Mouse (Mus musculus) liver, embryonic 16.5 days (tissue): ENCODE measurements at regions not wholly inside any gene's neighbourhood (a gene's known extent, or its start where the extent isn't known, plus 50 kb on each side); places are given as distances from the start of the nearest gene placed in this dataset.
"Not testable (repeated sequence)": the region's sequence is repeated elsewhere in the genome, so short reads cannot be mapped to it uniquely, and the experiment has no call there.

ENCODE experiments used
- ATAC-seq: fragments of 200-750 bp; cut with Nextera tagmentation; 2 replicates; pipeline ENCODE4 v1.8.0; 2017; ENCODE audit warnings: low read depth, mild to moderate bottlenecking, moderate number of reproducible peaks, moderate library complexity
- H3K27ac ChIP-seq: fragments of 300-500 bp; sonication (generic); 2 replicates; pipeline ENCODE4 v1.5.1; 2014; ENCODE audit warnings: mild to moderate bottlenecking, low read length
- H3K27me3 ChIP-seq: fragments of 300-500 bp; sonication (generic); 2 replicates; pipeline ENCODE4 v1.6.1; 2014; ENCODE audit warnings: low read depth, low read length, mixed read lengths; ENCODE audit not compliant: control insufficient read depth, insufficient read depth
- H3K36me3 ChIP-seq: fragments of 300-500 bp; sonication (generic); 2 replicates; pipeline ENCODE4 v1.6.1; 2014; ENCODE audit warnings: mild to moderate bottlenecking; ENCODE audit not compliant: control insufficient read depth, insufficient read depth
- H3K4me1 ChIP-seq: fragments of 300-500 bp; sonication (generic); 2 replicates; pipeline ENCODE4 v1.6.1; 2014; ENCODE audit warnings: low read depth, low read length, mixed read lengths; ENCODE audit not compliant: control insufficient read depth
- H3K4me2 ChIP-seq: fragments of 300-500 bp; sonication (generic); 2 replicates; pipeline ENCODE4 v1.6.1; 2014; ENCODE audit warnings: low read depth, low read length, mixed read lengths
- H3K4me3 ChIP-seq: fragments of 300-500 bp; sonication (generic); 2 replicates; pipeline ENCODE4 v1.5.1; 2014; ENCODE audit warnings: low read depth, mild to moderate bottlenecking, low read length
- H3K9ac ChIP-seq: fragments of 300-500 bp; sonication (generic); 2 replicates; pipeline ENCODE4 v1.6.1; 2014; ENCODE audit warnings: low read depth, low read length
- H3K9me3 ChIP-seq: fragments of 300-500 bp; sonication (generic); replicated peaks from 2 replicates; pipeline ENCODE4 v1.6.1; 2016; ENCODE audit warnings: low read length; ENCODE audit not compliant: control insufficient read depth
- WGBS: fragments of 180-500 bp; shearing (Covaris S2); extraction: QIAGEN DNeasy Blood & Tissue Kit; methylation state at CpG from one replicate; pipeline ENCODE4 v1.1.7; 2014; ENCODE audit not compliant: insufficient replicate concordance; 5-methylcytosine and 5-hydroxymethylcytosine counted together

- Histone ChIP-seq H3K4me1 (no peaks in the 10 kb centered on the region), H3K27ac (no peak overlapping the region), H3K9ac (no peak overlapping the region), H3K4me3 (no peak overlapping the region), H3K4me2 (no peak overlapping the region), H3K27me3 (no peaks in the 10 kb centered on the region), H3K36me3 (no peaks in the 10 kb centered on the region), H3K9me3 (no peaks in the 10 kb centered on the region)
- ATAC-seq: no peak
- WGBS: 46% methylated on average over 9 of the region's 9 CpGs
These were observed 93.4 kb upstream of the Btbd11 start for GRCm38 (mm10) chr10:85293071-85293783.

- no peak overlapping the region for H3K4me3 ChIP-seq
- H3K9ac ChIP-seq: no peak overlapping the region
- H3K27ac ChIP-seq: no peak overlapping the region
- H3K4me2 ChIP-seq: no peak overlapping the region
- H3K4me1 ChIP-seq: no peaks in the 10 kb centered on the region
- no peaks in the 10 kb centered on the region for H3K36me3 ChIP-seq
- no peak for ATAC-seq
- no peaks in the 10 kb centered on the region for H3K27me3 ChIP-seq
- WGBS: 61% methylated on average over 5 of the region's 5 CpGs
- no peaks in the 10 kb centered on the region for H3K9me3 ChIP-seq
These were observed 91.3 kb upstream of the Btbd11 start for GRCm38 (mm10) chr10:85295133-85295887.

- Histone ChIP-seq H3K9ac (no peak overlapping the region), H3K9me3 (no peaks in the 10 kb centered on the region), H3K27ac (no peak overlapping the region), H3K4me1 (no peaks in the 10 kb centered on the region), H3K4me2 (no peak overlapping the region), H3K4me3 (no peak overlapping the region), H3K36me3 (no peaks in the 10 kb centered on the region), H3K27me3 (no peaks in the 10 kb centered on the region)
- no peak for ATAC-seq
These were observed 74.8 kb upstream of the Btbd11 start for GRCm38 (mm10) chr10:85311781-85312180.

GRCm38 (mm10) chr10:85313331-85313730 is 73.3 kb upstream of the Btbd11 start:
- ATAC-seq, H3K27me3 ChIP-seq, H3K36me3 ChIP-seq, H3K27ac ChIP-seq, H3K4me2 ChIP-seq, H3K9me3 ChIP-seq, H3K4me1 ChIP-seq, H3K4me3 ChIP-seq, H3K9ac ChIP-seq: not testable (repeated sequence)
- whole genome bisulfite sequencing: 76% methylated on average over 10 of the region's 10 CpGs

- no peaks in the 10 kb centered on the region for H3K4me1 ChIP-seq
- H3K36me3 ChIP-seq: no peaks in the 10 kb centered on the region
- 45% methylated on average over 1 of the region's 1 CpGs for WGBS
- no peaks in the 10 kb centered on the region for H3K9me3 ChIP-seq
- H3K27me3 ChIP-seq: no peaks in the 10 kb centered on the region
- H3K4me2 ChIP-seq: no peak overlapping the region
- no peak overlapping the region for H3K27ac ChIP-seq
- no peak for ATAC-seq
- no peak overlapping the region for H3K4me3 ChIP-seq
- no peak overlapping the region for H3K9ac ChIP-seq
These were observed 65.6 kb upstream of the Btbd11 start for GRCm38 (mm10) chr10:85320971-85321370.

- no peak overlapping the region for H3K9ac ChIP-seq
- H3K36me3 ChIP-seq: no peaks in the 10 kb centered on the region
- H3K4me3 ChIP-seq: no peak overlapping the region
- H3K9me3 ChIP-seq: no peaks in the 10 kb centered on the region
- no peaks in the 10 kb centered on the region for H3K27me3 ChIP-seq
- H3K27ac ChIP-seq: no peak overlapping the region
- H3K4me2 ChIP-seq: no peak overlapping the region
- 59% methylated on average over 3 of the region's 3 CpGs for WGBS
- H3K4me1 ChIP-seq: no peaks in the 10 kb centered on the region
- ATAC-seq: no peak
These were observed 64.3 kb upstream of the Btbd11 start for GRCm38 (mm10) chr10:85322280-85322679.

GRCm38 (mm10) chr10:85329382-85329781 is 57.2 kb upstream of the Btbd11 start:
- Histone ChIP-seq H3K4me1 (no peaks in the 10 kb centered on the region), H3K4me2 (no peak overlapping the region), H3K9ac (no peak overlapping the region), H3K9me3 (no peaks in the 10 kb centered on the region), H3K4me3 (no peak overlapping the region), H3K27ac (no peak overlapping the region), H3K27me3 (no peaks in the 10 kb centered on the region), H3K36me3 (no peaks in the 10 kb centered on the region)
- no peak for ATAC-seq
- whole genome bisulfite sequencing: 60% methylated on average over 3 of the region's 3 CpGs

- Histone ChIP-seq H3K27me3 (no peaks in the 10 kb centered on the region), H3K4me1 (no peaks in the 10 kb centered on the region), H3K4me3 (no peak overlapping the region), H3K4me2 (no peak overlapping the region), H3K27ac (no peak overlapping the region), H3K9me3 (no peaks in the 10 kb centered on the region), H3K9ac (no peak overlapping the region), H3K36me3 (no peaks in the 10 kb centered on the region)
- ATAC-seq: peak; percentile 19; the same call in 1 of the 2 replicates
- WGBS: 10% methylated on average over 13 of the region's 13 CpGs
These were observed 55.5 kb upstream of the Btbd11 start for GRCm38 (mm10) chr10:85330938-85331691.
